Mouse (Mus musculus) heart, adult 2 months (tissue): Measurements from ENCODE around the gene Stat5a. TPM values are rescaled to one million over a fixed set of nuclear protein-coding genes. Genes with fewer than 3 reads are reported as not detected.

ENCODE experiments used
- DNase-seq, 2 experiments: peaks; one replicate each; pipeline ENCODE4 v3.0.0; 2021
- H3K27ac ChIP-seq: fragments of 200-600 bp; 2 replicates; pipeline ENCODE4 v1.8.1; 2022
- H3K27me3 ChIP-seq: fragments of 200-500 bp; 2 replicates; pipeline ENCODE4 v1.6.1; 2012; ENCODE audit warnings: mild to moderate bottlenecking, low read length, inconsistent platforms, mixed read lengths; ENCODE audit not compliant: control insufficient read depth, insufficient read depth
- H3K36me3 ChIP-seq: fragments of 200-500 bp; 2 replicates; pipeline ENCODE4 v1.6.1; 2012; ENCODE audit warnings: low read length, inconsistent platforms; ENCODE audit not compliant: control insufficient read depth, insufficient read depth
- H3K4me1 ChIP-seq: fragments of 200-500 bp; 2 replicates; pipeline ENCODE4 v1.6.1; 2011; ENCODE audit warnings: low read length; ENCODE audit not compliant: control insufficient read depth, insufficient read depth
- H3K4me3 ChIP-seq: fragments of 200-600 bp; 2 replicates; pipeline ENCODE4 v1.8.1; 2022
- H3K79me2 ChIP-seq: fragments of 200-500 bp; replicated peaks from 2 replicates; pipeline ENCODE4 v1.6.1; 2012; ENCODE audit warnings: mild to moderate bottlenecking, inconsistent platforms, low read length, moderate library complexity, mixed read lengths; ENCODE audit not compliant: control insufficient read depth, insufficient read depth
- H3K9ac ChIP-seq: fragments of 200-500 bp; 2 replicates; pipeline ENCODE4 v1.6.1; 2012; ENCODE audit warnings: low read depth, mild to moderate bottlenecking, control low read depth, inconsistent platforms, low read length, mixed read lengths
- CTCF ChIP-seq: fragments of 200-600 bp; IDR thresholded peaks from 2 replicates; pipeline ENCODE4 v1.8.1; 2022; ENCODE audit warnings: antibody characterized with exemption, mild to moderate bottlenecking, moderate library complexity
- EP300 ChIP-seq: fragments of 200-500 bp; IDR thresholded peaks from 2 replicates; pipeline ENCODE4 v1.6.1; 2011; ENCODE audit warnings: low read depth, low read length, control low read depth; ENCODE audit not compliant: insufficient read depth
- POLR2A ChIP-seq: fragments of 200-500 bp; IDR thresholded peaks from 2 replicates; pipeline ENCODE4 v1.6.1; 2011; ENCODE audit warnings: mild to moderate bottlenecking, low read depth, low read length, control low read depth; ENCODE audit not compliant: insufficient read depth
- WGBS: fragments of 180-500 bp; shearing (Covaris S2); methylation state at CpG from one replicate; pipeline ENCODE4 v1.1.7; 2018; 5-methylcytosine and 5-hydroxymethylcytosine counted together
- intact Hi-C: fragments of 180-260 bp; cut with DNase I; formaldehyde crosslinking; loops from one replicate; pipeline ENCODE4 v1.15.1; 2025
- polyA plus RNA-seq: library from polyadenylated mRNA; depleted of rRNA; stranded (reverse); fragments of >200 nt; gene quantifications from 2 replicates; pipeline ENCODE4 v1.2.3, GENCODE M21; 2012
- total RNA-seq, 2 experiments: library from RNA; stranded (reverse); gene quantifications; 2 replicates each; pipeline ENCODE4 v1.2.3; 2021

The Stat5a gene
- total and polyA plus RNA-seq, 3 experiments = 20.3 to 24.3 (median 22.3) TPM

DNA sequence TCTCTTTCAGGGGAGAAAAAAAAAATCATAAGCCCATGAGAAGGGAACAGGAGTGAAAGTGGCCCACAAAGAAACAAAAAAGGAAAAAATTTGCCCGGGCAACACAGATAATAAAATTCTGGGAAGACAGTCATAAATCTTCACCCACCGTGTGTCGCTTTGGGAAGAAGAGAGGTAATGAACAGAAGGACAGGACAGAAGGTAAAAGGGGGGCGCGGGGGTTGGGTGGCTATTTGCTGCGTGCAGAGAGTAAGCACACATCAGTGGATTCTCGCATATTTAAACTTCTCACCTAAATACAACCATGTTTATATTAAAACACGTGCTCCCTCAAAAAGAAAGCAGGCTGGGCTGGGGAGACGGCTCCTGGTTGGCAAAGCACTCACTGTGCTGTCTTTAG is 41.8 kb upstream of the Stat5a start:
- Histone ChIP-seq H3K4me3 (no peak overlapping the region), H3K79me2 (peaks cover 11% of the 10 kb centered on the region), H3K9ac (no peak overlapping the region), H3K36me3 (peaks cover 2% of the 10 kb centered on the region; the same call in 1 of the 2 replicates), H3K4me1 (peaks cover 25% of the 10 kb centered on the region), H3K27me3 (no peaks in the 10 kb centered on the region), H3K27ac (peak overlapping the region; percentile 34; the same call in 1 of the 2 replicates)
- TF ChIP-seq EP300 = no peak
- no peak for TF ChIP-seq POLR2A
- TF ChIP-seq CTCF = no peak
- intact Hi-C loops = no loop called here
- WGBS = 80% methylated on average over 9 of the region's 9 CpGs
- no peak for DNase-seq

DNA sequence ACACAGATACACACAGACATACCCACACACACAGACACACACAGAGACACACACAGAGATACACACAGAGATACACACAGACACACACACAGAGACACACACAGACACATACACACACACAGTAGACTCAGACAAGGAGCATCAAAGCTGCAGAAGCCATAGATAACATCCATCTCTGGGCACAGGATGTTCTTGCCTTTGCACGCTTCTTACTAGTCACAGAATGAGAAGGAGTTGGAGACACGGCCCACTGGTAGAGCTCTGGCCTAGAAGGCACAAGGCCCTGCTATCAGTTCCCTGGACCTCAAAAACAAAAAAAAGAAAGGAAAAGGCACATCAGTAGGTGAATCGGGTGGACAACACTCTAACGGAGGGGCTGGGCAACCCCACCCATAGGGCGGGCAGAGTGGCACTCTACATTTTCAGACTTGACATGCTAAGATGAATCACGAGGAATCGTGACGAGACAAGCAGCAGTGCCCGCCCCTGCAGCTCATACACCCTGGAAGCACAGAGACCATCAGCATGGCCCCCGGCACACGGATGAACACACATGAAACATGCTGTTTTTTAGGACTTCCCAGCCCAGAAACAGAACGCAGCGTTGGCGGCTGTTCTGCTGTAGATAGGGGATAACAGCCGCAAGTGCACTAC is 40.7 kb upstream of the Stat5a start:
- no peak overlapping the region for H3K4me3 ChIP-seq
- WGBS = 85% methylated on average over 15 of the region's 15 CpGs
- peaks cover 2% of the 10 kb centered on the region; the same call in 1 of the 2 replicates for H3K36me3 ChIP-seq
- no peaks in the 10 kb centered on the region for H3K27me3 ChIP-seq
- intact Hi-C loops = no loop called here
- peaks cover 11% of the 10 kb centered on the region for H3K79me2 ChIP-seq
- H3K9ac ChIP-seq = no peak overlapping the region
- H3K27ac ChIP-seq = no peak overlapping the region
- TF ChIP-seq CTCF (no peak), POLR2A (no peak), EP300 (no peak)
- DNase-seq = no peak
- peaks cover 29% of the 10 kb centered on the region for H3K4me1 ChIP-seq

DNA sequence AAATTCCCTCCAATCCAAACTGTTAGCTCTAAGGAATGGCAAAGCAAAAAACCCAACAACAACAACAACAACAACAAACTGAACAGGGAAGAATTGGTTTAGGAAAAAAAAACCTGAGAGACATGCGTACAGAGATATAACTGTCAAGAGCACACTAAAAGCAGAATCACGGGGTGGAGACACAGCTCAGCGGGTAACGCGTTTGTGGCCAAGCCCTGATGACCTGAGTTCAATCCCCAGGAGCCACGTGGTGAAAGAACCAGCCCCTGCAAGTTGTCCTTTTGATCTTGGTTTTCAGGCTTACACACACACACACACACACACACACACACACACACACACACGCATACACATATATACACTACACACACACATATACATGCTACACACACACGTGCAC is 40.1 kb upstream of the Stat5a start:
- Histone ChIP-seq H3K4me1 (peaks cover 30% of the 10 kb centered on the region), H3K9ac (no peak overlapping the region), H3K27ac (no peak overlapping the region), H3K27me3 (no peaks in the 10 kb centered on the region), H3K4me3 (no peak overlapping the region), H3K36me3 (peaks cover 4% of the 10 kb centered on the region), H3K79me2 (peaks cover 11% of the 10 kb centered on the region)
- intact Hi-C loops = no loop called here
- DNase-seq = no peak
- WGBS = 80% methylated on average over 8 of the region's 8 CpGs
- TF ChIP-seq EP300 (no peak), POLR2A (no peak), CTCF (no peak)

DNA sequence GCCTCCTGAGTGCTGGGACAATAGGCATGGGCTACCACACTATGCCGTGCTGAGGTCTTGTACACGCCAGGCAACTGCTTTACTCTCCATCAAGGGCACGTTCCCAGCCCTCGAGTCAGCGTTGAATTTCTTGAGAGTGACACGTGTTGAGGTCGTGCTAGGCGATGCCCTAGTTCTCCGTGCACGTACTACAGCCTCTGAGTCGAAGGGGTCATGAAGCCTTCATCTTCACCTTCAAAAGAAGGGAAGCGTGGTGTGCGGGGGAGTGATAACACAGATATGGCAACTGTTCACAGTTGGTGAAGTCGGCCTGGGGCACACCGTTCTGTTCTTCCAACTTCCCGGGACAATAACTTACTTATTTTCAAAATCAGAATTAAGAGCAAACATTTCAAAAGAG is 39.5 kb upstream of the Stat5a start:
- peaks cover 4% of the 10 kb centered on the region for H3K36me3 ChIP-seq
- peaks cover 32% of the 10 kb centered on the region for H3K4me1 ChIP-seq
- intact Hi-C loops = loop anchor here (2.0 kb wide), 1 partner anchor 29 kb away; no protein-coding TSS in a partner anchor
- H3K9ac ChIP-seq = no peak overlapping the region
- TF ChIP-seq EP300 (peak; percentile 11; the same call in 1 of the 2 replicates), CTCF (no peak)
- H3K27ac ChIP-seq = no peak overlapping the region
- no peak for DNase-seq
- WGBS = 54% methylated on average over 16 of the region's 16 CpGs
- H3K4me3 ChIP-seq = no peak overlapping the region
- peaks cover 11% of the 10 kb centered on the region for H3K79me2 ChIP-seq
- no peaks in the 10 kb centered on the region for H3K27me3 ChIP-seq

DNA sequence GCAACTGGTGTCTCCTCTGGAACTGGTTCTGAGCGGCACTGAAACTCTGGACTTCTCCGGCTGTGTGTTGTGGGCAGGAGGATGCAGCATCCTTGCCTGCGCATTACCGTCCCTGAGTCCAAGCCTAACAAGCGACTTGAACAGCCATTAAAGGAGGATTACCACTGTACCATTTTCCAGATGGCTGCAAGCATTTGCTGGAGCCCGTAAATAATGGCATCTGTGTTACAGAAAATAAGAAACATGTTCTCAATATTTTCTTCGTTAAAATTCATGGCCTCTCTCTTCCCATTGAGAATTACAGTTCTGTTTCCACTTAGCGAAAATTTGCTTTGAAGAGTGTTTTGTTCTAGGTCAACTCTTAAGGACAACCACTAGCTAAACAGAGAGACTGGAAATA is 39.1 kb upstream of the Stat5a start:
- Histone ChIP-seq H3K36me3 (peaks cover 4% of the 10 kb centered on the region), H3K79me2 (peaks cover 11% of the 10 kb centered on the region), H3K27ac (no peak overlapping the region), H3K9ac (no peak overlapping the region), H3K4me3 (no peak overlapping the region), H3K27me3 (no peaks in the 10 kb centered on the region), H3K4me1 (peaks cover 30% of the 10 kb centered on the region)
- 92% methylated on average over 8 of the region's 8 CpGs for WGBS
- DNase-seq = no peak
- no peak for TF ChIP-seq POLR2A
- intact Hi-C loops = loop anchor here (2.0 kb wide), 1 partner anchor 29 kb away; no protein-coding TSS in a partner anchor

DNA sequence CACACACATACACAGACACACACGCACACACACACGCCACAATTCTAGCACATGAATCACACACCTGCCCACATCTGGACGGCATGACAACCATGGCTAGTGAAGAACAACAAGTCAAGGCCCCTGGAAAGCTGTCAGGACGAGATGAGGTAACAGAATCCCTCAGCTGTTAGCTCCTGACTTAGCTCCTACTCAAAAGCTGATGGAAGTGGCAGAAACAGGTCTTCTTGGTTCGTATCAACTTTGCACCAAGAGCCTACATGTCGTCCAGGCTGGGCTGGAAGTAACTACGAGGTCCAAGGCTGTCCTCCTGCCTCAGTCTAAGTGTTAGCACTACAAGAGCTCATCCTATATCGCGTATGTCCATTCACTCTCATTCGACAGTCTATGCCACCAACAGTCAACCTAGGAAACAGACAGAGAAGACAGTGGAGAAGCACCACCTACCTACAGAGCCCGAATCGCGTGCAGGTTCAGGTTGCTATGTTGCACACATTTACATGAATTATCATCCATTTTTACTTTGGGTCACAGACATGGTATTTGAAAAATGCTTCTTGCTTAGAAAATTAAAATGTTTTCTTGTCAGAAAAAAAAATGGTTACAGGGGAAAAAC is 37.4 kb upstream of the Stat5a start:
- peaks cover 28% of the 10 kb centered on the region for H3K4me1 ChIP-seq

More for the DNA sequence above, 37.4 kb upstream of the Stat5a start:
- peak overlapping the region; percentile 45; the same call in 1 of the 2 replicates for H3K4me3 ChIP-seq
- WGBS = 83% methylated on average over 13 of the region's 13 CpGs
- TF ChIP-seq CTCF (no peak), EP300 (no peak), POLR2A (no peak)
- H3K36me3 ChIP-seq = peaks cover 4% of the 10 kb centered on the region
- no peaks in the 10 kb centered on the region for H3K27me3 ChIP-seq
- peak overlapping the region; percentile 80 for H3K27ac ChIP-seq
- H3K79me2 ChIP-seq = peaks cover 13% of the 10 kb centered on the region
- no peak for DNase-seq
- H3K9ac ChIP-seq = peak overlapping the region; percentile 19
- intact Hi-C loops = loop anchor here (2.0 kb wide), 1 partner anchor 27 kb away; no protein-coding TSS in a partner anchor
